In the genomic region with DNA sequence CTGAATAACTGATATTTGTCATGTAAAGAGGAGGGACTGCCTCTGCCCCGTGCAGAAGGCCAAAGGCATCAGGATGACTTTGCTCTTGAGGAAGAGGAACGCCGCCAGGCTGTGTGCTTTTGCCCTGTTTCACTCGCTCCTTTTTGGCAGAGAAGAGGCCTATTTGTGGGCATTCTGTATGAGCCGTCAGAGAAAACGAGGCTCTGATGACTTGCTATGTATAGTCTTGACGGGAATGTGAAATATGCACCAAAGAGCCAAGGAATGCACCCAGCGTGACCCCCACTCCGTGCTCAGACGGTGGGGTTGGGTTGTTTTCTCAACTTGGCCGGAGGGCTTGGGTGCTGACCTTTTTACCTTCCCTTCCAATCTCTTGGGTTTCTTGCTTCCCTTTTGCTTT, we compare ENCODE assay signal across 13 mouse cellular contexts. TPM values are rescaled to one million over a fixed set of nuclear protein-coding genes. Genes with fewer than 3 reads are reported as not detected.
DNase-seq lines count a peak whose midpoint lies in the region; ATAC-seq lines count a peak whose summit lies in the region.
"Had no signal": no experiment of that assay in that cellular context is flagged by ENCODE, and none has a peak within 500 bp of the region (broad histone marks: within the 10 kb centered on the region; RNA-seq: fewer than 3 reads in every experiment).

No protein-coding gene starts in this region.

- H3K4me3 ChIP-seq in heart, embryonic 13.5 days = no peak overlapping the region
- no peak overlapping the region for H3K4me3 ChIP-seq in lung, embryonic 16.5 days (ENCODE audit: low read length)
- no peak overlapping the region for H3K4me3 ChIP-seq in embryonic facial prominence, embryonic 11.5 days (ENCODE audit: low read depth, low read length)
- no peak overlapping the region for H3K4me3 ChIP-seq in neural tube, embryonic 15.5 days (replicated peaks)
- H3K4me3 ChIP-seq: hindbrain, embryonic 12.5 days had no signal

- peaks cover 76% of the 10 kb centered on the region for H3K4me1 ChIP-seq in heart, embryonic 13.5 days
- peaks cover 47% of the 10 kb centered on the region for H3K4me1 ChIP-seq in lung, embryonic 16.5 days (replicated peaks; ENCODE audit: control insufficient read depth, insufficient read depth, low read length)
- H3K4me1 ChIP-seq in embryonic facial prominence, embryonic 11.5 days (ENCODE audit: control insufficient read depth, insufficient read depth, low read length) = peaks cover 4% of the 10 kb centered on the region; the same call in 1 of the 2 replicates
- H3K4me1 ChIP-seq in neural tube, embryonic 15.5 days = peaks cover 32% of the 10 kb centered on the region

- DNase-seq in heart, postnatal 14 days = no peak
- no peak for DNase-seq in lung, postnatal 36 days
- DNase-seq in embryonic facial prominence, embryonic 11.5 days (ENCODE audit: low spot score) = peak; percentile 26
- no peak for DNase-seq in adrenal gland, postnatal 4 days (ENCODE audit: low spot score in 2 of 2)
- no peak for DNase-seq in cerebellum, postnatal 10 days
- DNase-seq: cerebellum, adult 9-10 months; layer of hippocampus, adult 9-11 months; thymus, postnatal 36 days had no signal

- WGBS in heart, embryonic 13.5 days = 28% methylated on average over 11 of the region's 11 CpGs
- WGBS in lung, embryonic 16.5 days = 16% methylated on average over 11 of the region's 11 CpGs
- 47% methylated on average over 11 of the region's 11 CpGs for WGBS in embryonic facial prominence, embryonic 11.5 days
- 73% methylated on average over 11 of the region's 11 CpGs for WGBS in neural tube, embryonic 15.5 days

- no peaks in the 10 kb centered on the region for H3K27me3 ChIP-seq in heart, embryonic 13.5 days (replicated peaks)
- H3K27me3 ChIP-seq in lung, embryonic 16.5 days (ENCODE audit: control insufficient read depth, insufficient read depth, low read depth, low read length) = no peaks in the 10 kb centered on the region
- no peaks in the 10 kb centered on the region for H3K27me3 ChIP-seq in embryonic facial prominence, embryonic 11.5 days (ENCODE audit: control insufficient read depth, insufficient read depth, low read length)
- no peaks in the 10 kb centered on the region for H3K27me3 ChIP-seq in neural tube, embryonic 15.5 days (replicated peaks)
- H3K27me3 ChIP-seq: hindbrain, embryonic 12.5 days had no signal

- H3K9me3 ChIP-seq in heart, embryonic 13.5 days = no peaks in the 10 kb centered on the region
- H3K9me3 ChIP-seq in lung, embryonic 16.5 days (ENCODE audit: control insufficient read depth, low read length) = no peaks in the 10 kb centered on the region
- no peaks in the 10 kb centered on the region for H3K9me3 ChIP-seq in embryonic facial prominence, embryonic 11.5 days (replicated peaks; ENCODE audit: control insufficient read depth, low read length)
- H3K9me3 ChIP-seq in neural tube, embryonic 15.5 days (replicated peaks) = no peaks in the 10 kb centered on the region
- H3K9me3 ChIP-seq: hindbrain, embryonic 12.5 days had no signal

- H3K27ac ChIP-seq in heart, embryonic 13.5 days (replicated peaks) = peak overlapping the region; percentile 97
- H3K27ac ChIP-seq in lung, embryonic 16.5 days (ENCODE audit: low read length) = peak overlapping the region; percentile 84
- H3K27ac ChIP-seq in embryonic facial prominence, embryonic 11.5 days (replicated peaks; ENCODE audit: low read depth, low read length) = no peak overlapping the region
- peak overlapping the region; percentile 67 for H3K27ac ChIP-seq in neural tube, embryonic 15.5 days (replicated peaks)
- H3K27ac ChIP-seq: hindbrain, embryonic 12.5 days; liver, embryonic 14.5 days had no signal

- peak overlapping the region; percentile 66; the same call in 1 of the 2 replicates for H3K9ac ChIP-seq in heart, embryonic 13.5 days
- no peak overlapping the region for H3K9ac ChIP-seq in lung, embryonic 16.5 days (ENCODE audit: low read length)
- H3K9ac ChIP-seq in embryonic facial prominence, embryonic 11.5 days (replicated peaks; ENCODE audit: low read length) = no peak overlapping the region
- H3K9ac ChIP-seq in neural tube, embryonic 15.5 days (replicated peaks) = no peak overlapping the region
- H3K9ac ChIP-seq: hindbrain, embryonic 12.5 days; liver, embryonic 14.5 days had no signal

- no peaks in the 10 kb centered on the region for H3K36me3 ChIP-seq in heart, embryonic 13.5 days
- no peaks in the 10 kb centered on the region for H3K36me3 ChIP-seq in lung, embryonic 16.5 days (ENCODE audit: control insufficient read depth, insufficient read depth, low read length)
- H3K36me3 ChIP-seq in embryonic facial prominence, embryonic 11.5 days (replicated peaks; ENCODE audit: control insufficient read depth, insufficient read depth, low read depth, low read length) = no peaks in the 10 kb centered on the region
- no peaks in the 10 kb centered on the region for H3K36me3 ChIP-seq in neural tube, embryonic 15.5 days
- H3K36me3 ChIP-seq: hindbrain, embryonic 12.5 days had no signal

- peak overlapping the region; percentile 63 for H3K4me2 ChIP-seq in heart, embryonic 13.5 days
- H3K4me2 ChIP-seq in lung, embryonic 16.5 days (ENCODE audit: low read depth, low read length) = peak overlapping the region; percentile 43; the same call in 1 of the 2 replicates
- no peak overlapping the region for H3K4me2 ChIP-seq in embryonic facial prominence, embryonic 11.5 days (ENCODE audit: low read depth, low read length)
- H3K4me2 ChIP-seq in neural tube, embryonic 15.5 days = no peak overlapping the region
- H3K4me2 ChIP-seq: hindbrain, embryonic 12.5 days had no signal

- no peak for ATAC-seq in heart, embryonic 13.5 days (ENCODE audit: extremely low read depth, insufficient number of reproducible peaks, low FRiP score, low TSS enrichment)
- ATAC-seq in lung, embryonic 16.5 days (ENCODE audit: low read depth) = peak; percentile 32; the same call in 1 of the 2 replicates
- ATAC-seq in embryonic facial prominence, embryonic 11.5 days (replicated peaks; ENCODE audit: insufficient number of reproducible peaks, low FRiP score, low TSS enrichment, low read depth) = no peak
- ATAC-seq in neural tube, embryonic 15.5 days (ENCODE audit: low FRiP score) = no peak

- intact Hi-C loops in heart, postnatal 14 days (cut with DNase I) = loop anchor here (10.0 kb wide), 1 partner anchor 104 kb away; no protein-coding TSS in a partner anchor

RNA-seq across cellular contexts. Expression of a gene that starts 44.0 kb away (rescaled TPM):
- polyA plus RNA-seq in heart, embryonic 13.5 days (2015; fragmentation: Nextera tagmentation; extraction: Ambion mirVana) = 3.1 and 3.9 TPM in 2 replicates
- total RNA-seq in heart, postnatal 14 days (2021) = 10 to 100 TPM; 16.6 to 22.0 TPM
- 2.4 and 2.8 TPM in 2 replicates for polyA plus RNA-seq in lung, embryonic 16.5 days (2015; fragmentation: Nextera tagmentation; extraction: Ambion mirVana)
- 1.5 and 1.6 TPM in 2 replicates for polyA plus RNA-seq in embryonic facial prominence, embryonic 11.5 days (2014; fragmentation: Nextera tagmentation; extraction: Ambion mirVana)
- polyA plus RNA-seq in neural tube, embryonic 15.5 days (2015; fragmentation: Nextera tagmentation; extraction: Ambion mirVana) = 12.2 and 13.4 TPM in 2 replicates
- 10 to 100 TPM; 23.3 to 45.1 TPM for total RNA-seq in adrenal gland, postnatal 4 days (2021)

Comparison
In these comparisons a context has a peak if more than half of its experiments do, and no peak if none do; other contexts are left out.
1. H3K4me2 ChIP-seq: peak in heart, embryonic 13.5 days (single experiment) and lung, embryonic 16.5 days (single experiment); none in embryonic facial prominence, embryonic 11.5 days (single experiment) and neural tube, embryonic 15.5 days (single experiment).